Mouse (Mus musculus) liver, embryonic 14.5 days (tissue): ENCODE data around the gene Uts2. TPM values are rescaled to one million over a fixed set of nuclear protein-coding genes. Genes with fewer than 3 reads are reported as not detected.
"Not testable (repeated sequence)": the region's sequence is repeated elsewhere in the genome, so short reads cannot be mapped to it uniquely, and the experiment has no call there.

Experiments
- ATAC-seq: fragments of 200-750 bp; cut with Nextera tagmentation; 2 replicates; pipeline ENCODE4 v1.8.0; 2017; ENCODE audit warnings: moderate number of reproducible peaks, mild to moderate bottlenecking, moderate library complexity; ENCODE audit not compliant: insufficient read depth
- DNase-seq, 3 experiments: peaks; one replicate each; pipeline ENCODE4 v3.0.0-alpha.2; 2012 to 2013; ENCODE audit warnings: low read depth in 3 of 3, low spot score in 3 of 3
- H3K27ac ChIP-seq: fragments of 300-500 bp; sonication (generic); 2 replicates; pipeline ENCODE4 v1.5.1; 2014; ENCODE audit warnings: moderate library complexity, mild to moderate bottlenecking, control low read depth, inconsistent platforms
- H3K27me3 ChIP-seq: fragments of 300-500 bp; sonication (generic); 2 replicates; pipeline ENCODE4 v1.6.1; 2014; ENCODE audit warnings: mild to moderate bottlenecking, low read length, moderate library complexity; ENCODE audit not compliant: control insufficient read depth, insufficient read depth
- H3K36me3 ChIP-seq: fragments of 300-500 bp; sonication (generic); replicated peaks from 2 replicates; pipeline ENCODE4 v1.6.1; 2014; ENCODE audit warnings: low read depth; ENCODE audit not compliant: control insufficient read depth, insufficient read depth
- H3K4me1 ChIP-seq, 2 experiments: fragments of 200-500 bp in 1 of 2; fragments of 300-500 bp in 1 of 2; sonication (generic) in 1 of 2; replicated peaks; 2 replicates each; pipeline ENCODE4 v1.6.1; 2012 to 2014; ENCODE audit warnings: antibody characterized with exemption in 1 of 2, inconsistent platforms in 1 of 2, low read length in 1 of 2; ENCODE audit not compliant: control insufficient read depth in 2 of 2, insufficient read depth in 2 of 2
- H3K4me2 ChIP-seq: fragments of 300-500 bp; sonication (generic); 2 replicates; pipeline ENCODE4 v1.6.1; 2014; ENCODE audit warnings: low read depth, mild to moderate bottlenecking, control low read depth, moderate library complexity
- H3K4me3 ChIP-seq, 2 experiments: fragments of 200-500 bp in 1 of 2; fragments of 300-500 bp in 1 of 2; sonication (generic) in 1 of 2; 2 replicates each; pipeline ENCODE4 v1.5.1; 2012 to 2014; ENCODE audit warnings: low read depth in 2 of 2, low read length in 2 of 2, mild to moderate bottlenecking in 2 of 2, control low read depth in 1 of 2, inconsistent platforms in 1 of 2, moderate library complexity in 1 of 2; ENCODE audit not compliant: insufficient read depth in 1 of 2
- H3K9ac ChIP-seq: fragments of 300-500 bp; sonication (generic); replicated peaks from 2 replicates; pipeline ENCODE4 v1.6.1; 2014; ENCODE audit warnings: mild to moderate bottlenecking, control low read depth, moderate library complexity
- H3K9me3 ChIP-seq: fragments of 300-500 bp; sonication (generic); 2 replicates; pipeline ENCODE4 v1.6.1; 2016; ENCODE audit warnings: low read length, mixed read lengths; ENCODE audit not compliant: control insufficient read depth
- CTCF ChIP-seq: IDR thresholded peaks from 2 replicates; pipeline ENCODE4 v1.5.1; 2016; ENCODE audit warnings: antibody characterized with exemption, low read depth, control low read depth
- EP300 ChIP-seq: IDR thresholded peaks from 2 replicates; pipeline ENCODE4 v1.6.1; 2016; ENCODE audit warnings: antibody characterized with exemption, low read depth
- whole genome bisulfite sequencing: fragments of 180-500 bp; shearing (Covaris S2); extraction: QIAGEN DNeasy Blood & Tissue Kit; methylation state at CpG from one replicate; pipeline ENCODE4 v1.1.7; 2014; ENCODE audit not compliant: insufficient replicate concordance; 5-methylcytosine and 5-hydroxymethylcytosine counted together
- polyA plus RNA-seq, 2 experiments: library from polyadenylated mRNA; depleted of rRNA in 1 of 2; stranded (reverse) in 1 of 2; unstranded in 1 of 2; fragments of >200 nt; fragmentation: Nextera tagmentation in 1 of 2; extraction: Ambion mirVana in 1 of 2; gene quantifications; 2 replicates each; pipeline versions ENCODE4 v1.2.1 to v1.2.3; 2012 to 2014

Gene Uts2
- polyA plus RNA-seq, 2 experiments: not detected

DNA sequence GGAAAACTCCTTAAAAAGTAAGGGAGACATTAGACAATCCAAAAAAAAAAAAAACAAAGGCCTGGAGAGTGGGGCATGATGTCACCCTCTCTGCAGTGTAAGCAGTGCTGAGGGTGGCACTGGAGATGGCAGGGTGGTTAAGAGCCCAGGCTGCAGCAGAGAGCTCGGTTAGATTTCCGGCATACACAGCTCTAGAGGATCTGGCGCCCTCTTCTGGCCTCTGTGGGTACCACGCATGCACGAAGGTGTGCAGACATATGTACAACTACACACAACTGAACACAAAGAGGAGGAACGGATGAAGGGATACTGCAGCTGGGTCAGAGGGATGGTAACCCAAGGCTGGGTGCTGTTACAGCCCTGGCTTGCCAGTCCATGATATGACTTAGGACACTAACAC, 10.0 kb downstream of the Uts2 start:
- DNase-seq (peak in 1 of 3 experiments; percentile 11), ATAC-seq (no peak)
- Histone ChIP-seq H3K36me3 (no peaks in the 10 kb centered on the region), H3K9me3 (no peaks in the 10 kb centered on the region), H3K27ac (no peak overlapping the region), H3K27me3 (no peaks in the 10 kb centered on the region), H3K9ac (no peak overlapping the region), H3K4me3 (no peak overlapping the region), H3K4me2 (no peak overlapping the region), H3K4me1 (no peaks in the 10 kb centered on the region)
- TF ChIP-seq EP300: no peak
- TF ChIP-seq CTCF: peak; percentile 83
- 45% methylated on average over 6 of the region's 6 CpGs for WGBS

DNA sequence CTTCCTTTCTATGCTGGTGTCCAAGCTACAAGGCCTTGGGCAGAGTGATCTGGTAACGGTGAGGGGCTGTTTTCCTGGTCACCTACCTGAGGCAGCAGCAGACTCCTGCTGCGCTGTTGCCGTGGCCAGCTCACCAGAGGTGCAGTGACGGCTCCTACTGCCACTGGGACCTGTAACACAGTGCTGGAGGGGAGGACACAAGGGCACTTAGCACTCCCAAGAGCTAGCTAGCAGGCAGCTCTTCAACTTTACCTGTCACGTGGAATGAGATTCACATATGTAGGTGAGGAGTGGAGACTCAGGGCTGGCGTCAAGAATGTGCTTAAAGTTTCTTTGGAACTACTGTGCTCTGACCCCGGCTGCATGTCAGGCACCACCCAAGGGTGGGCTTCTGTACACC, 13.4 kb downstream of the Uts2 start:
- Histone ChIP-seq H3K4me3 (no peak overlapping the region), H3K9me3 (no peaks in the 10 kb centered on the region), H3K27me3 (no peaks in the 10 kb centered on the region), H3K4me1 (no peaks in the 10 kb centered on the region), H3K9ac (no peak overlapping the region), H3K4me2 (no peak overlapping the region), H3K27ac (no peak overlapping the region), H3K36me3 (no peaks in the 10 kb centered on the region)
- no peak for TF ChIP-seq CTCF
- TF ChIP-seq EP300: no peak
- no peak for DNase-seq
- ATAC-seq: no peak
- 71% methylated on average over 7 of the region's 7 CpGs for WGBS

GRCm38 (mm10) chr4:151015946-151016345, 19.0 kb downstream of the Uts2 start:
- no peak overlapping the region for H3K4me2 ChIP-seq
- no peak overlapping the region for H3K4me3 ChIP-seq
- DNase-seq (no peak), ATAC-seq (no peak)
- 86% methylated on average over 10 of the region's 10 CpGs for WGBS
- no peaks in the 10 kb centered on the region for H3K27me3 ChIP-seq
- H3K27ac ChIP-seq: no peak overlapping the region
- H3K9me3 ChIP-seq: no peaks in the 10 kb centered on the region
- TF ChIP-seq CTCF (no peak), EP300 (no peak)
- H3K4me1 ChIP-seq: no peaks in the 10 kb centered on the region
- H3K36me3 ChIP-seq: no peaks in the 10 kb centered on the region
- H3K9ac ChIP-seq: no peak overlapping the region

- H3K27me3 ChIP-seq, H3K36me3 ChIP-seq, DNase-seq, H3K9me3 ChIP-seq, H3K9ac ChIP-seq, H3K4me1 ChIP-seq, H3K27ac ChIP-seq, ATAC-seq, H3K4me2 ChIP-seq, H3K4me3 ChIP-seq: not testable (repeated sequence)
- 69% methylated on average over 1 of the region's 1 CpGs for WGBS
These were observed 20.5 kb downstream of the Uts2 start for GRCm38 (mm10) chr4:151017356-151017755.

GRCm38 (mm10) chr4:151024152-151024551, 27.3 kb downstream of the Uts2 start:
- Histone ChIP-seq H3K36me3 (no peaks in the 10 kb centered on the region), H3K4me3 (no peak overlapping the region), H3K4me2 (peak overlapping the region; percentile 31), H3K4me1 (peaks cover 0 to 3% of the 10 kb centered on the region in 2 experiments; a peak in 1 of 4 replicates), H3K9me3 (no peaks in the 10 kb centered on the region), H3K9ac (no peak overlapping the region), H3K27ac (no peak overlapping the region), H3K27me3 (no peaks in the 10 kb centered on the region)
- 17% methylated on average over 9 of the region's 9 CpGs for WGBS
- peak; percentile 76 for ATAC-seq
- DNase-seq: no peak
- TF ChIP-seq CTCF (no peak), EP300 (peak; percentile 41)

- ATAC-seq (no peak; the same call in 1 of the 2 replicates), DNase-seq (no peak)
- no peaks in the 10 kb centered on the region for H3K9me3 ChIP-seq
- peaks cover 0 to 3% of the 10 kb centered on the region in 2 experiments; a peak in 1 of 4 replicates for H3K4me1 ChIP-seq
- H3K4me3 ChIP-seq: no peak overlapping the region
- no peaks in the 10 kb centered on the region for H3K27me3 ChIP-seq
- no peaks in the 10 kb centered on the region for H3K36me3 ChIP-seq
- no peak overlapping the region for H3K9ac ChIP-seq
- WGBS: 54% methylated on average over 6 of the region's 6 CpGs
- no peak overlapping the region for H3K27ac ChIP-seq
- H3K4me2 ChIP-seq: no peak overlapping the region
- TF ChIP-seq EP300: no peak
- TF ChIP-seq CTCF: peak; percentile 82
These were observed 30.1 kb downstream of the Uts2 start for GRCm38 (mm10) chr4:151027001-151027400.
